Mouse (Mus musculus) ES-CJ7 (cell line): ENCODE measurements around the gene A930009A15Rik.

ENCODE experiments used
- DNase-seq: peaks from one replicate; pipeline ENCODE4 v3.0.0; 2011; ENCODE audit warnings: low read depth, low spot score

Gene A930009A15Rik

GRCm38 (mm10) chr10:115569712-115570491 lies at the start of gene A930009A15Rik:
TSS of gene A930009A15Rik (plus strand) at chr10:115569986.
- no peak for DNase-seq

- peak; percentile 11 for DNase-seq
These were observed 49.3 kb upstream of the A930009A15Rik start for GRCm38 (mm10) chr10:115520200-115521080.

- no peak for DNase-seq
These were observed 48.7 kb upstream of the A930009A15Rik start for GRCm38 (mm10) chr10:115521081-115521451.

GRCm38 (mm10) chr10:115528892-115529291 lies 40.9 kb upstream of the A930009A15Rik start:
- no peak for DNase-seq

DNA sequence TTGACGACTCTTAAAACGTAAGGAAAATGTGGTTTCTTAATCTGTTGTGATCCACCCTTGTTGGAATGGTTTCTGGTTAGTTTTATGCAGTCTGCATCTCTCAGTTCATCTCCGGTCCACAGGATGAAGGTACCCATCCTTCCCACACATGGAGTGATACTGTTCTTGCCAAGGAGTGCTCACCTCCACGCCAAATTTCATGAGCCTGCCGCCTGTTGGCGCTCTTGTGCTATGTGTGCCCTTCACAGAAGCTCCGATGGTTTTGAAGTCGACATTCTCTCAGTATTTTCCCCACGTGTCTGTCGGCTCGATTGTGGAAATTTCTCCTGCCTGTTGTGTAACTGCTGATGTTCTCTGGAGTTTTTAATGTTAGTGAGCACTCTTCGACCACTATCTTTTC lies 40.0 kb upstream of the A930009A15Rik start:
- peak; percentile 7 for DNase-seq

DNA sequence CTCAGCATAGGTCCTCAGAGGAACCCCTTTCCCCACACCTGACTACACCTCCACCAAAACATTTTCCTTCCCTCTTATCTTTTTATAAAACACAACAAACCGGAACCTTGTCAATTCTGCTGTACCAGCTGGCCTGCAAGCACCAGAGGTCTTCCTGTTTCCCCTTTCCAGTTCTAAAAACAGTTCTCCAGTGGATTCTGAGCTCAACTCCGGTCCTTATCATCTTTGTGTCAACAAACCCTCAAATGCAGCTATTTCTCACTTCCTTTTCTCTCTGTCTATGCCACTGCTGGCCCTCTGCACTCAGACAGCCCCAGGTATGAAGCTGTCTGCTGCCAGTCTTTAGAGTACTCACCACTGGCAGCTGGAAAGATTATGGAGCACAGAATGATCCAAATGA lies 39.0 kb upstream of the A930009A15Rik start:
- DNase-seq: no peak

GRCm38 (mm10) chr10:115542917-115543316 lies 26.9 kb upstream of the A930009A15Rik start:
- no peak for DNase-seq

GRCm38 (mm10) chr10:115550253-115550652 lies 19.5 kb upstream of the A930009A15Rik start:
- DNase-seq: no peak

DNA sequence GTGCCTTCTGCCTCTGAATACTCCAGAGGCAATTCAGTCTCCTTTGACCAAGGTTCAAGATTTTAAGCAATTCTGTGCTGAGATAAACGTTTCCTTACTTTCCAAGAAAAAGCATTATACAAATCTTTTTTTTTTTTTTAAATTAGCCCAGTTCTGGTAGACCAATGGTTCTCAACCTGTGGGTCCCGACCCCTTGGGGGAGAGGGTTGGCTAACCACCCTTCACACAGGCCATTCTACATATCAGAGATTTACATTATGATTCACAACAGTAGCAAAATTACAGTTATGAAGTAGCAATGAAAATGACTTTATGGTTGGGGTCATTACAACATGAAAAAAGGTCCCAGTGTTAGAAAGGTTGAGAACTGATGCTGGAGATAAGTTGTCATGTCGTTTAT lies 18.7 kb upstream of the A930009A15Rik start:
- no peak for DNase-seq

DNA sequence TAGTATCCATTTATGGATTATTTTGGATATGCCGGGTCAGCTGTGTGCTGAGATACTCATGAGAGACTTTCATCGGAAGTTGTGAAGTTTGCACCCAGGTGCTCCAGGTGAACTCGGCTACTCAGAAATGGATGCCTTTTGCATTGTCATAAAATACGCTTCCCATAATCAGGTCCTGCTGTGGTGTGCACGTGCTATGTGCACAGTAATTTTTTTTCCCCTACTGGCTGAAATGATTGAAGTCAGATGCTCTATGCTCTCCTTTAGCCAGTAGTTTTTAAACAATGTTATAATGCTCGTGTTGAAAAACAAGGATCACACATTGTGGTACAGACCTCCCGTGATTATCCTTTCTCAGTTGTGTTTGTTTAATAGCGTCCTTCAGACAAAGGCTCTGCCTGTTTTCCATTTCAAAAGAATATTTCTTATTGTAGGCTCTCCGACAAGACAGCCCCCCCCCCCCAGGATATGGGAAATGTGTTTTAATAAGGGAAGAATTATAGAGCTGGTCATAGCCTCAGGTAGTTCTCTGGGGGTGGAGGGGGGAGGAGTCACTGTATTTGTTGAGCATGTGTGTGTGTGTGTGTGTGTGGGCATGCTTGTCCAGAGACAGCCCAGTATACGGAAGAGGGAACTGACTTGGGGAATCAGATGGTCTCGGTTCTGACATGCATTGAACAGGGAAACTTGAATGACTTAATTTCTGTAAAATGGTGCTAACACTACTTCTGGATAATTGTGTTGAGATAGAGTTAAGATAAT lies 16.3 kb upstream of the A930009A15Rik start:
- DNase-seq: no peak

GRCm38 (mm10) chr10:115555191-115555765 lies 14.5 kb upstream of the A930009A15Rik start:
- DNase-seq: no peak

- DNase-seq: peak; percentile 66
These were observed 13.0 kb upstream of the A930009A15Rik start for GRCm38 (mm10) chr10:115556738-115557242.

DNA sequence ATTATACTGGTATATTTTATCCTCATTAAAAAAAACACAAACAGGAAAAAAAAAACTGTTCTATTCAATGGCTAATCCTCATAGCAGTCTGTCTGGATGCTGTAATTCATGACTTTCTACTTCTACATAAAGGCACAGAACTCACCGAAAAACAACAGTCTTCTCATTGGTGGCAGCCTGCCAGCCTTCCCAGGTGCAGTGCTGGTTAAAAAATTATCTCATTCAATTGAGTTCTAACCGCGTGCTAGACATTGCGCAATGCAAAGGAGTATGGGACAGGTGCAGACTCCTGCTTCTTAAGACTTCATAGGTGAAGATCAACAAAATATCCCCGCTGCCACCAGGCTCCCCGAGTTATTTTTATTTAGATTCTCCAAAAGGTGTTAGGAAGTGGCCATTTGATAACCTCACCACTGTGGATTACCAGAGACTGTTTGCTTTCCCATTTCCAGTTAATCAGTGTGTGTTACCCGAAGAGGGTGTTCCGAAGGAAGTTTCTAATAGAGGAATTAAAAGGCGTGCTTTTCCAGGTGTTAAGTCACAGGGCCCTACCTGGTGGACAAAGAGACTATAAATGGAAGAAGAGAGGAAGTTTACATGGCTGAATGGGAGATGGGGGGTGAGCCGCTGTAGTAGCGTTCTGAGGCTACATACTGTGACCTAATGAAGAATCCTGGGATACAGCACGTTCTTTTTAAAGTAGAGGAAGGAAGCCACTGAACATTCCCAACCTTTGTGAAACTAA lies 8.5 kb upstream of the A930009A15Rik start:
- peak; percentile 4 for DNase-seq

GRCm38 (mm10) chr10:115562911-115563686 lies 6.7 kb upstream of the A930009A15Rik start:
- no peak for DNase-seq

- no peak for DNase-seq
These were observed 5.8 kb upstream of the A930009A15Rik start for GRCm38 (mm10) chr10:115563961-115564360.

- no peak for DNase-seq
These were observed 791 bp downstream of the A930009A15Rik start for GRCm38 (mm10) chr10:115570577-115570976.

DNA sequence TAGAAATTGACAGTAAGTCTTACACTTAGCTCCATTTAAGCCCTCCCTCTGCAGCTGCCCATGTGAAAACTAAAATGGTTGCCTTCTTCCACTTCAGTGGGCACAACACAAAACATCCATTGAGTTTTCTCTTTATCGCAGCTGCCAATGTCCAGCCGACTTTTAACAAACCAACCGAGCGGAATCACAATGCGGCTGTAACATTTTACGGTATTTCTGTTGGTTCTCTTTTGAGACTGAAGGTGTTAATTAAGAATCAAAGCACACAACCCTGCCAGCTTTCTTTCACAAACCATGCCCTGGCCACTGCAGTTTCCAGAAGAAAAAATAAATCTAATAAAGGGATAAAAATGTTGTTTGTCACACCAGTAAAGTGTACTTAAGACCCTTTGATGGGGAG lies 1.5 kb downstream of the A930009A15Rik start:
- DNase-seq: no peak

- no peak for DNase-seq
These were observed 2.1 kb downstream of the A930009A15Rik start for GRCm38 (mm10) chr10:115571734-115572440.

GRCm38 (mm10) chr10:115579076-115579475 lies 9.3 kb downstream of the A930009A15Rik start:
- no peak for DNase-seq
